Mouse (Mus musculus): ENCODE results near the gene Ankdd1a. TPM values are rescaled to one million over a fixed set of nuclear protein-coding genes. Genes with fewer than 3 reads are reported as not detected.

Ankdd1a gene
- polyA plus RNA-seq (2015; fragmentation: Nextera tagmentation; extraction: Ambion mirVana), result 0.12 TPM in 2 replicates

GRCm38 (mm10) chr9:65519807-65520504 is at the start of gene Ankdd1a:
Ankdd1a (minus strand) TSS chr9:65520193.
- no peak for DNase-seq (ENCODE audit: low spot score)

GRCm38 (mm10) chr9:65569491-65569971 is 49.5 kb upstream of the Ankdd1a start:
- no peak for DNase-seq (ENCODE audit: low spot score)

GRCm38 (mm10) chr9:65568787-65569186 is 48.8 kb upstream of the Ankdd1a start:
- no peak for DNase-seq (ENCODE audit: low spot score)

- DNase-seq (ENCODE audit: low spot score), result no peak
These were observed 44.7 kb upstream of the Ankdd1a start for GRCm38 (mm10) chr9:65564698-65565097.

- no peak for DNase-seq (ENCODE audit: low spot score)
These were observed 43.1 kb upstream of the Ankdd1a start for GRCm38 (mm10) chr9:65563073-65563472.

GRCm38 (mm10) chr9:65562081-65562506 is 42.1 kb upstream of the Ankdd1a start:
- no peak for DNase-seq (ENCODE audit: low spot score)

- DNase-seq (ENCODE audit: low spot score), result no peak
These were observed 41.0 kb upstream of the Ankdd1a start for GRCm38 (mm10) chr9:65561016-65561415.

GRCm38 (mm10) chr9:65558806-65559205 is 38.8 kb upstream of the Ankdd1a start:
- DNase-seq (ENCODE audit: low spot score), result no peak

- DNase-seq (ENCODE audit: low spot score), result no peak
These were observed 37.0 kb upstream of the Ankdd1a start for GRCm38 (mm10) chr9:65556979-65557378.

- no peak for DNase-seq (ENCODE audit: low spot score)
These were observed 36.4 kb upstream of the Ankdd1a start for GRCm38 (mm10) chr9:65556349-65556748.

GRCm38 (mm10) chr9:65555621-65556020 is 35.6 kb upstream of the Ankdd1a start:
- DNase-seq (ENCODE audit: low spot score), result no peak

- no peak for DNase-seq (ENCODE audit: low spot score)
These were observed 35.0 kb upstream of the Ankdd1a start for GRCm38 (mm10) chr9:65555001-65555405.

GRCm38 (mm10) chr9:65552711-65553110 is 32.7 kb upstream of the Ankdd1a start:
- peak; percentile 19 for DNase-seq (ENCODE audit: low spot score)

- peak; percentile 55 for DNase-seq (ENCODE audit: low spot score)
These were observed 32.1 kb upstream of the Ankdd1a start for GRCm38 (mm10) chr9:65552141-65552540.

GRCm38 (mm10) chr9:65551035-65551434 is 31.0 kb upstream of the Ankdd1a start:
- DNase-seq (ENCODE audit: low spot score), result peak; percentile 92

- DNase-seq (ENCODE audit: low spot score), result peak; percentile 30
These were observed 30.3 kb upstream of the Ankdd1a start for GRCm38 (mm10) chr9:65550079-65550831.

- no peak for DNase-seq (ENCODE audit: low spot score)
These were observed 29.6 kb upstream of the Ankdd1a start for GRCm38 (mm10) chr9:65549643-65550042.

GRCm38 (mm10) chr9:65549139-65549538 is 29.1 kb upstream of the Ankdd1a start:
- DNase-seq (ENCODE audit: low spot score), result no peak

GRCm38 (mm10) chr9:65548311-65548710 is 28.3 kb upstream of the Ankdd1a start:
- DNase-seq (ENCODE audit: low spot score), result no peak

GRCm38 (mm10) chr9:65547844-65548243 is 27.9 kb upstream of the Ankdd1a start:
- DNase-seq (ENCODE audit: low spot score), result no peak

- no peak for DNase-seq (ENCODE audit: low spot score)
These were observed 27.1 kb upstream of the Ankdd1a start for GRCm38 (mm10) chr9:65547111-65547510.

GRCm38 (mm10) chr9:65546413-65546695 is 26.4 kb upstream of the Ankdd1a start:
- DNase-seq (ENCODE audit: low spot score), result no peak

Measured in thymus, postnatal 0 days (tissue).